ENCODE assay signal across 19 mouse cellular contexts in genomic region chr12:38450323-38451087, GRCm38 (mm10).
DNase-seq lines count a peak whose midpoint lies in the region; ATAC-seq and TF ChIP-seq lines count a peak whose summit lies in the region.
"Had no signal": no experiment of that assay in that cellular context is flagged by ENCODE, and none has a peak within 500 bp of the region (broad histone marks: within the 10 kb centered on the region; RNA-seq: fewer than 3 reads in every experiment).

No protein-coding gene starts in this region.

- no peaks in the 10 kb centered on the region for H3K4me1 ChIP-seq in forebrain, embryonic 11.5 days (replicated peaks; ENCODE audit: control insufficient read depth, insufficient read depth, low read length)
- H3K4me1 ChIP-seq in forebrain, embryonic 10.5 days = no peaks in the 10 kb centered on the region; the same call in 1 of the 2 replicates
- peaks cover 3% of the 10 kb centered on the region; the same call in 1 of the 2 replicates for H3K4me1 ChIP-seq in forebrain, embryonic 14.5 days (ENCODE audit: control insufficient read depth, insufficient read depth, low read length)
- no peaks in the 10 kb centered on the region for H3K4me1 ChIP-seq in hindbrain, postnatal 0 days (ENCODE audit: insufficient read depth, low read length)
- H3K4me1 ChIP-seq in neural tube, embryonic 13.5 days (replicated peaks) = no peaks in the 10 kb centered on the region
- no peaks in the 10 kb centered on the region for H3K4me1 ChIP-seq in heart, embryonic 12.5 days (replicated peaks)
- H3K4me1 ChIP-seq: embryonic facial prominence, embryonic 13.5 days; heart, embryonic 15.5 days; limb, embryonic 15.5 days had no signal

- no peak overlapping the region for H3K27ac ChIP-seq in forebrain, embryonic 11.5 days (ENCODE audit: low read depth, low read length)
- H3K27ac ChIP-seq in forebrain, embryonic 10.5 days = no peak overlapping the region
- no peak overlapping the region; the same call in 1 of the 2 replicates for H3K27ac ChIP-seq in forebrain, embryonic 14.5 days (ENCODE audit: low read depth, low read length)
- H3K27ac ChIP-seq in hindbrain, postnatal 0 days = no peak overlapping the region
- H3K27ac ChIP-seq in neural tube, embryonic 13.5 days (replicated peaks) = no peak overlapping the region
- H3K27ac ChIP-seq in heart, embryonic 12.5 days (ENCODE audit: poor library complexity, severe bottlenecking) = no peak overlapping the region
- H3K27ac ChIP-seq: embryonic facial prominence, embryonic 13.5 days; gastrocnemius, adult 2 months; heart, embryonic 15.5 days; limb, embryonic 15.5 days had no signal

- H3K4me2 ChIP-seq in forebrain, embryonic 11.5 days (ENCODE audit: low read depth, low read length, severe bottlenecking) = no peak overlapping the region
- no peak overlapping the region for H3K4me2 ChIP-seq in forebrain, embryonic 14.5 days (ENCODE audit: low read length)
- no peak overlapping the region for H3K4me2 ChIP-seq in hindbrain, postnatal 0 days (ENCODE audit: low read depth, low read length)
- no peak overlapping the region for H3K4me2 ChIP-seq in neural tube, embryonic 13.5 days
- no peak overlapping the region for H3K4me2 ChIP-seq in heart, embryonic 12.5 days
- H3K4me2 ChIP-seq: embryonic facial prominence, embryonic 13.5 days; heart, embryonic 15.5 days; limb, embryonic 15.5 days had no signal

- H3K4me3 ChIP-seq in forebrain, embryonic 11.5 days (ENCODE audit: low read depth, low read length) = no peak overlapping the region
- H3K4me3 ChIP-seq in forebrain, embryonic 10.5 days = no peak overlapping the region
- no peak overlapping the region for H3K4me3 ChIP-seq in forebrain, embryonic 14.5 days (ENCODE audit: low read depth, low read length)
- H3K4me3 ChIP-seq in hindbrain, postnatal 0 days (ENCODE audit: low read length) = no peak overlapping the region
- H3K4me3 ChIP-seq in neural tube, embryonic 13.5 days = no peak overlapping the region
- no peak overlapping the region for H3K4me3 ChIP-seq in heart, embryonic 12.5 days
- H3K4me3 ChIP-seq: embryonic facial prominence, embryonic 13.5 days; gastrocnemius, adult 2 months; heart, embryonic 15.5 days; limb, embryonic 15.5 days had no signal

- ATAC-seq in forebrain, embryonic 11.5 days (replicated peaks; ENCODE audit: low FRiP score) = peak; percentile 82
- ATAC-seq in forebrain, embryonic 14.5 days = peak; percentile 84
- no peak for ATAC-seq in hindbrain, postnatal 0 days
- ATAC-seq in neural tube, embryonic 13.5 days (ENCODE audit: low read depth) = peak; percentile 56
- ATAC-seq in heart, embryonic 12.5 days (ENCODE audit: insufficient number of reproducible peaks, low FRiP score) = no peak
- ATAC-seq: liver, postnatal 0 days had no signal

- DNase-seq in forebrain, embryonic 11.5 days (ENCODE audit: low spot score) = no peak
- DNase-seq in forebrain, embryonic 10.5 days (ENCODE audit: extremely low spot score, low spot score) = no peak
- DNase-seq in forebrain, embryonic 14.5 days (ENCODE audit: low spot score) = peak; percentile 92
- peak; percentile 44 for DNase-seq in hindbrain, postnatal 0 days (ENCODE audit: low spot score)
- no peak for DNase-seq in kidney, postnatal 4 days
- DNase-seq in cerebellum, adult 11 months = no peak
- DNase-seq: adrenal gland, adult 2 months; cerebellum, adult 18-20 months; gastrocnemius, adult 2 months; heart, adult 11 months; kidney, adult 2 months; liver, postnatal 0 days; thymus, postnatal 25 days had no signal

- 42% methylated on average over 7 of the region's 7 CpGs for WGBS in forebrain, embryonic 11.5 days
- 75% methylated on average over 7 of the region's 7 CpGs for WGBS in forebrain, embryonic 10.5 days
- 5% methylated on average over 7 of the region's 7 CpGs for WGBS in forebrain, embryonic 14.5 days
- WGBS in hindbrain, postnatal 0 days = 20% methylated on average over 7 of the region's 7 CpGs
- 29% methylated on average over 7 of the region's 7 CpGs for WGBS in neural tube, embryonic 13.5 days
- WGBS in heart, embryonic 12.5 days = 64% methylated on average over 7 of the region's 7 CpGs

- H3K9ac ChIP-seq in forebrain, embryonic 11.5 days (ENCODE audit: low read length) = no peak overlapping the region
- no peak overlapping the region for H3K9ac ChIP-seq in forebrain, embryonic 14.5 days (ENCODE audit: low read length)
- H3K9ac ChIP-seq in hindbrain, postnatal 0 days (replicated peaks; ENCODE audit: low read length) = no peak overlapping the region
- H3K9ac ChIP-seq in neural tube, embryonic 13.5 days = no peak overlapping the region
- no peak overlapping the region for H3K9ac ChIP-seq in heart, embryonic 12.5 days
- H3K9ac ChIP-seq: embryonic facial prominence, embryonic 13.5 days; heart, embryonic 15.5 days; limb, embryonic 15.5 days; liver, postnatal 0 days had no signal

- no peaks in the 10 kb centered on the region for H3K27me3 ChIP-seq in forebrain, embryonic 11.5 days (ENCODE audit: control insufficient read depth, insufficient read depth, low read length)
- H3K27me3 ChIP-seq in forebrain, embryonic 10.5 days (ENCODE audit: poor library complexity, severe bottlenecking) = no peaks in the 10 kb centered on the region
- H3K27me3 ChIP-seq in forebrain, embryonic 14.5 days (replicated peaks; ENCODE audit: control insufficient read depth, insufficient read depth, low read length) = no peaks in the 10 kb centered on the region
- no peaks in the 10 kb centered on the region for H3K27me3 ChIP-seq in hindbrain, postnatal 0 days (ENCODE audit: insufficient read depth, low read length)
- H3K27me3 ChIP-seq in neural tube, embryonic 13.5 days = no peaks in the 10 kb centered on the region
- H3K27me3 ChIP-seq in heart, embryonic 12.5 days (replicated peaks) = no peaks in the 10 kb centered on the region
- H3K27me3 ChIP-seq: CH12.LX; embryonic facial prominence, embryonic 13.5 days; heart, embryonic 15.5 days; limb, embryonic 15.5 days had no signal

- H3K9me3 ChIP-seq in forebrain, embryonic 11.5 days (ENCODE audit: control insufficient read depth, low read length) = no peaks in the 10 kb centered on the region
- no peaks in the 10 kb centered on the region for H3K9me3 ChIP-seq in forebrain, embryonic 10.5 days
- H3K9me3 ChIP-seq in forebrain, embryonic 14.5 days (replicated peaks; ENCODE audit: control insufficient read depth, low read length) = no peaks in the 10 kb centered on the region
- H3K9me3 ChIP-seq in hindbrain, postnatal 0 days (ENCODE audit: low read length) = no peaks in the 10 kb centered on the region
- no peaks in the 10 kb centered on the region for H3K9me3 ChIP-seq in neural tube, embryonic 13.5 days
- H3K9me3 ChIP-seq in heart, embryonic 12.5 days (replicated peaks) = peaks cover 5% of the 10 kb centered on the region; the same call in 1 of the 2 replicates
- H3K9me3 ChIP-seq: embryonic facial prominence, embryonic 13.5 days; heart, embryonic 15.5 days; limb, embryonic 15.5 days had no signal

- no peak for TF ChIP-seq CTCF in hindbrain, postnatal 0 days (IDR thresholded peaks at IDR 0.05; ENCODE audit: low read depth)

- no peaks in the 10 kb centered on the region for H3K36me3 ChIP-seq in forebrain, embryonic 11.5 days (ENCODE audit: control insufficient read depth, insufficient read depth, low read length)
- no peaks in the 10 kb centered on the region for H3K36me3 ChIP-seq in forebrain, embryonic 10.5 days (replicated peaks)
- H3K36me3 ChIP-seq in forebrain, embryonic 14.5 days (ENCODE audit: control insufficient read depth, insufficient read depth, low read length) = no peaks in the 10 kb centered on the region
- H3K36me3 ChIP-seq in hindbrain, postnatal 0 days (ENCODE audit: insufficient read depth, low read length) = no peaks in the 10 kb centered on the region
- no peaks in the 10 kb centered on the region for H3K36me3 ChIP-seq in neural tube, embryonic 13.5 days
- no peaks in the 10 kb centered on the region for H3K36me3 ChIP-seq in heart, embryonic 12.5 days
- H3K36me3 ChIP-seq: embryonic facial prominence, embryonic 13.5 days; heart, embryonic 15.5 days; limb, embryonic 15.5 days had no signal

Comparison
In these comparisons a context has a peak if more than half of its experiments do, and no peak if none do; other contexts are left out.
1. DNase-seq: peak in forebrain, embryonic 14.5 days (single experiment) and hindbrain, postnatal 0 days (single experiment); none in forebrain, embryonic 11.5 days (single experiment), forebrain, embryonic 10.5 days (single experiment), kidney, postnatal 4 days (0 of 2) and cerebellum, adult 11 months (single experiment).
2. ATAC-seq: peak in forebrain, embryonic 11.5 days (single experiment), forebrain, embryonic 14.5 days (single experiment) and neural tube, embryonic 13.5 days (single experiment); none in hindbrain, postnatal 0 days (single experiment) and heart, embryonic 12.5 days (single experiment).